14 mouse cellular contexts compared by ENCODE assay signal in genomic region chr12:15768536-15768935, GRCm38 (mm10). TPM values are rescaled to one million over a fixed set of nuclear protein-coding genes. Genes with fewer than 3 reads are reported as not detected.
DNase-seq lines count a peak whose midpoint lies in the region; TF ChIP-seq lines count a peak whose summit lies in the region.
"Had no signal": no experiment of that assay in that cellular context is flagged by ENCODE, and none has a peak within 500 bp of the region (broad histone marks: within the 10 kb centered on the region; RNA-seq: fewer than 3 reads in every experiment).

No protein-coding gene starts in this region.

- no peak for TF ChIP-seq CTCF in brain, embryonic 14.5 days (IDR thresholded peaks at IDR 0.05; ENCODE audit: borderline replicate concordance, extremely low read depth, insufficient read depth, insufficient read length)

- TF ChIP-seq POLR2A in brain, embryonic 14.5 days (IDR thresholded peaks at IDR 0.05; ENCODE audit: borderline replicate concordance, extremely low read depth, insufficient read depth, insufficient read length, poor library complexity, severe bottlenecking) = no peak

- peak; percentile 15 to 31 for DNase-seq in heart, postnatal 36 days
- DNase-seq in heart, adult 8-10 months (ENCODE audit: low spot score) = no peak
- DNase-seq in brain, embryonic 14.5 days (ENCODE audit: low read depth) = peak; percentile 84
- DNase-seq in layer of hippocampus, adult 18-20 months (ENCODE audit: low spot score in 2 of 2) = peak; percentile 60 to 79
- peak; percentile 62 for DNase-seq in lung, postnatal 36 days
- no peak for DNase-seq in thymus, postnatal 10 days (ENCODE audit: low spot score in 2 of 2)
- DNase-seq in kidney, postnatal 14 days = no peak
- DNase-seq: adrenal gland, adult 2 months; cerebellum, postnatal 25 days; kidney, adult 11 months; lung, embryonic 14.5 days; midbrain, embryonic 14.5 days; right cerebral cortex, postnatal 14 days; thymus, postnatal 14 days had no signal

- intact Hi-C loops in heart, postnatal 36 days (cut with DNase I) = no loop called here

RNA-seq across cellular contexts. Expression of gene Trib2, which starts 48.2 kb away (rescaled TPM):
- total RNA-seq in heart, postnatal 36 days (2021) = 10 to 100 TPM; 32.3 to 38.6 TPM
- total RNA-seq in heart, adult 8-10 months (2022) = 10 to 100 TPM; 21.9 to 36.3 (median 30.1) TPM
- 84.3 and 113 TPM in 2 replicates for polyA plus RNA-seq in brain, embryonic 14.5 days (2012; rRNA removed)
- total RNA-seq in layer of hippocampus, adult 18-20 months (2021) = 10 to 100 TPM; 26.6 to 32.9 TPM

Comparison
In these comparisons a context has a peak if more than half of its experiments do, and no peak if none do; other contexts are left out.
1. DNase-seq: peak in heart, postnatal 36 days (2 of 2), brain, embryonic 14.5 days (single experiment), layer of hippocampus, adult 18-20 months (2 of 2) and lung, postnatal 36 days (single experiment); none in heart, adult 8-10 months (single experiment), thymus, postnatal 10 days (0 of 2) and kidney, postnatal 14 days (single experiment).